Mouse (Mus musculus): ENCODE measurements around the gene Eef1akmt4.
A peak's percentile ranks its signal among the peaks of the same experiment; 100 is the strongest.

Gene Eef1akmt4

DNA sequence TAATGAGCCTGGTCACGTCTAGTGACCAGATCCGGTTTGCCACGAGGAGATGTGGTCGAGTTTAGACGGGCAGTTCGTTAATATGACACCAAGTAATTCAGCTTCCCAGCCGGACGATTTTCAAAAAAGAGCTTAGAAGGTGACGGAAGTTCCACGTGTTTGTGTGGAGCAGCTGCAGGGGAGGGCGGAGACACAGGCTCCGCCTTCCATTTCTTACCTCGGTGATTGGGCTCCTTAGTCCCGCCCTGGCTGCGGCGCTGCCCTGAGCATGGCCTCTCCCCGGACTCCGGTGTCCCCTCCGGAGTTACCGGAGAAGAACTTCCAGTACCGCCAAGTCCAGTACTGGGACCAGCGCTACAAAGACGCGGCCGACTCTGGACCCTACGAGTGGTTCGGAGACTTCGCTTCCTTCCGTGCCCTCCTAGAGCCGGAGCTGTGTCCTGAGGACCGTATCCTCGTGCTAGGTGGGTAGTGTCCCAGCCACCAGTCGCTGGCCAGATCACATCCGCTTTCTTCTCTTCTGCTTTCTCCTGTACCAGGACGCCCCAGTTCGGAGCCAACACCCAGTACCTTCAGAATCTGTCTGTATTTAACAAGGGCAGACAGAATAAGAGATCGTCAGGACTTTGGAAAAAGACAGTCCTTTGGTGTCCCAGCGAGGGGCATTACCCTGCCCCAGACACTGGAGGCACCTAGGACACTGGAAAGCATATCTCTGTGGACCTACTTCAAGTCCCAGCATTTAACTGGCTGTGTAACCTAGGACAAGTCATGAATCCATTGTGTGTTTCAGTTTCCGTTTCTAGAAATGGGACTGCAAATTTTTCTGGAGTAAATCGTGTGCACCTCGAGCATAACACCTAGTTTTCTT lies at the start of gene Eef1akmt4, which contains the start of the genes Gm49333 and Alg3:
Gene Eef1akmt4 (plus strand): TSS at position 237 of the 871 bp plus-strand sequence.
Gene Gm49333 (plus strand): TSS at position 254 of the 871 bp plus-strand sequence.
Gene Alg3 (minus strand): TSS at position 379 of the 871 bp plus-strand sequence.
- peak; percentile 93 for DNase-seq (ENCODE audit: low spot score)

DNA sequence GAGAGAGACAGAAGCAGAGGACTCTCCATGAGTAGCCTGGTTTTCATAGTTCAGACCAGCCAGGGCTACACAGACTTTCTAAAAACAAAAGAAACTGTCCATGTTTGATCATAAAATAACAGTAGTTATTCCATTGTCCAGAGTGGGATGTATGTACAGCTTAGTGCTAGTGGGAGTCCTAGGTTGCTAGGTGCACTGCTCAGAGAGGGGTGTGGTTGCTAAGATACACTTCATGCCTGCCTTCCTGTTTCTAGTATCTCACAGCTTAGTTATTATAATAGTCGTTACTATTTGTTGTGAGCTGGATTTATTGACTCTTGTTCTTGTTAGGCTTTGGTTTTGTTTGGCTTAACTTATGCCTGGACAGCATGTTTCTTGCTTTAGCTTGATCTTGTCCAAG lies 46.3 kb upstream of the Eef1akmt4 start:
- DNase-seq (ENCODE audit: low spot score), result no peak

DNA sequence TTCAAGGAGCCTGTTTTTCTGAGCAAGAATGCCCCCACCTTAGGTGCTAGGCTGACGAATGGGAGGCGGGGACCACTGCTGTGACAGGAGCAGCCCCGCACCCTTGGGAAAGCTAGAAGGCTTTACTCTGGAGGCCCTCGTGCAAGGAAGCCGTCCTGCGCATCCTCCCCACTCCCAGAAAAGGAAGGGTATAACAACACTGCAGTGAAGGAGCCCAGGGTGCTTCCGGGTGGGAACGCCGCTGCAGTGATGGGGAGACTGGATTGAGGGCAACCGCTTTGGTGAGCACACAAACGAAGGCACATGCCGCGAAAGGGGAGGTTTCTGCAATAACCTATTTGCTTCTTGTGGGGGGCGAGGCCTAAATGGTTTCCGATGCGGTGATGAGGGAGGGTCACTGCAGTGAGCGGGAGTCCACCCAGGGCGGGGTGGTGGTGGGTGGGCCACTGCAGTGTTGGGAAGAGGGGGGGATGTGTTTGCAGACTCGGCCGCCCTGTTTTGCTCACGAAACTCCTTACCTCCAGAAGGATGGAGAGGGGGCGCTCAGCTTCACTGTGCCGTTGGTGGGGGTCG lies 21.9 kb upstream of the Eef1akmt4 start, which contains the start of gene Vwa5b2:
Gene Vwa5b2 (plus strand): TSS at position 106 of the 573 bp plus-strand sequence.
- peak; percentile 25 for DNase-seq (ENCODE audit: low spot score)

DNA sequence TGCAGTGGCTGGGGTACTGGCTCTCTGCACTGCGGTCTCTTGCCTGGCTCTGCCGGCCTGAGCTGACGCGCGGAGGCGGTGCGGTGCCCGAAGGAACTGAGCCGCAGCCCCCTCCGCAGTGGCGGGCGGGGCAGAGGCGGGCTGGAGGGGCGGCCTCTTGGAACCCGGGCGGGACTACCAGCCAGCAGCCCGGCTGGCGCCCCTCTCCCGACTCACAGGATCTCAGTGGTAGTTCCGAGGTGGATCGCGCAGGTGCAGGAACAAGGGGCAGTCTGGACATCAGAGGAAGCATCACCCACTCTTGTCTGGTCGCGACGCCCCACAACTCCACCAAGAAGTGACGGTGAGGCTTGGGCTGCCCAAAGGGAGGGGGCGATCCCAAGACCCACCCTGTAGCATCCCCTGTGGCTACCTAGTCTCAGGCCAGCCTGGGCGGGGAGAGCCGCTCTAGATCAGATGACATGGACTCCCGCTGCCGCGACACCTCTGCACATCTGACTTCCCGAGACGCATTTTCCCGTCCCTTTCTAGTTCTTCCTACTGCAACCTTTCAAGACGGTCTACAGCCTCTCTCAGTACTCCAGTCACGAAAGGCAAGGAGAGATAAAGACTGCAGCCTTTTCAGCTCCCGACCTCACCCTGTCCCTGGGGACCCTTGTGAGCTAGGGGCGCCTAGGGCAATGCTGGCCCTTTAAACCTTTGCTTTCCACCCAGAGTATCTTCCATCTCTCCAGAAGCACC lies 21.3 kb upstream of the Eef1akmt4 start:
- peak; percentile 69 for DNase-seq (ENCODE audit: low spot score)

DNA sequence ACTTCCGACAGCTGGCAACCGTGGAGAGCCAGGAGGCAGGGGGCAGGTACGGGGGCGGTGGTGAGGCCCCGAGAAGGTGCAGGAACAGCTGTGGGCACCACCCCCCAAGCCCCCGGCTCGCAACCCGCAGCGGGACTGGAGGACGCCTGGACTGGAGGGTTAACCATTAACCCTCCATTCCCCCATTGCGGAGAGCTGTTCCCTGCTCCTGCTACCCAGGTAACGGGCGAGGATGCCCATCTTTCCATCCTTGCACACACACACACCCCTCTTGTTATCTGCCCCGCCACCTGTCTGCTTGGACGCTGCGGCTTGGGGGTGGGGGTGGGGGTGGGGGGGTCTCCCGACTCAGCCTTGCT lies 20.7 kb upstream of the Eef1akmt4 start:
- DNase-seq (ENCODE audit: low spot score), result no peak

DNA sequence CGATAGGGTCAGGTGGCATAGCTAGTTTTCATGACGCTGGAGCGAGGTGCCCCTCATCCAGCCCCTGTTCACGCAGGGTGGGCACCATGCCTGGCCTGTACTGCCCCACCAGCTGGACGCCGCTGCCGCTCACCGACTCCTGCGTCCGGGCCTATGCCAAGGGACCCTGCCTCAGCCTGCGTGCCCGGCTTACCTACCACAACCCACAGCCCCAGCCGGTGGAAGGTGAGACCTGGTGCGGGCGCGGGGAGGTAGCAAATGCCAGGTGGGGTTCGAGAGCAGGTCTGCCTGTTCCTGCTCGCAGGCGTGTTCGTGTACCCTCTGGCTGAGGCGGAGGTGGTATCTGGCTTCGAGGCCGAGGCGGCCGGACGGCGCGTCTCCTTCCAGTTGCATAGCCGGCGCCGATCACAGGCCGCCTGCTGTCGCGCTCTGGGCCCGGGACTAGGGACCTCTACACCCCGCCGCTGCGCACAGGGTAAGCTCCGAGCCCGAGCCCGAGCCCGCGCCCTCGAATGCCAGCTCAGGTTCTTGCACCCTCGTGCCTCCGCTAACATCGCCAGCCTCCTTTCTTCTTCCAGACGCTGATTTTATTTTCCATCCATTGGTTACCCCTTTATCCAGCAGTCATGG lies 20.2 kb upstream of the Eef1akmt4 start:
- DNase-seq (ENCODE audit: low spot score), result no peak

DNA sequence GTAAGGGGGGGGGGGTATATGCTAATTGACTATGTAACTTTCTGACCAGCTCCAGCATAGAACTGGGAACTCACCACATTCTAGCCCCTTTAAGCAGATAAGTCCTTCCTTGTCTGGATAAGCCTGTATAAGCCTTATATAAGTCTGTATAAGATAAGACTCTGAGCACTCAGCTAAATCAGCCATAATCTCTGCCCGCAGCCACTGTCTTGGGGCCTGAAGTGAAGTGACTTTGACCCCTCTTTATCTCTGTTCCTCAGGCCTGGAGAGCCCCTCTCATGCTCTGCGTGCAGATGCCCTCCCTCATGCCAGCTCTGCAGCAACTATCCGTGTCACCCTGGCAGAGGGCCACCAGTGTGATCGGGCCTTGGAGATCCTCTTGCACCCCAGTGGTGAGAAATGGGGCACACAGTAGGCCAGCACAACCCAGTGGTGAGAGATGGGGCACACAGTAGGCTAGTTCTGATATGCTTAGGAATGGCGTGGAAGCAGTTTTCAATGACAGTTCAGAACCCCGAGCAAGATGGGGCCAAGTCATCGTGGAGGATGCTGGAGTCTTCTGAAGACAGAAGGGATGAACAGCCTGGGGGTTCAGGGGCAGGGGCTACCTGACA lies 16.2 kb upstream of the Eef1akmt4 start:
- DNase-seq (ENCODE audit: low spot score), result no peak

DNA sequence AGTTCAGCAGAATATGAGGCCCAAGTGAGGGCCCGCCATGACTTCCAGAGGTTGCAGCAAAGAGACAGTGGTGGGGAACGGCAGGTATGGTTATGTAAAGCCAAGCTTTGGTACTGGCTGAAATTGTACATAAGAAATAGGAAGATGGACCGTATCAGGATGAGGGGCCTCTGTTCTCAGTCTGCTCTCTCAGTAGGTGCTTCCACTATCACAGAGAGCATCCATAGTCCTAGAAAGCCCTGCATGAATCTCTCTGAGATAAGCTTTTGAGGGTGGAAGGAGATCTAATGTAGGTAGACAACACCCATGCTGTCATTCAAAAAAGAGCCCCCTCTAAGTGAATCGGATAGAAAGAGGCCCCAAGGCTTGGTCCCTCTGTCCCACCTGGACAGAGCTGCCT lies 15.7 kb upstream of the Eef1akmt4 start:
- no peak for DNase-seq (ENCODE audit: low spot score)

DNA sequence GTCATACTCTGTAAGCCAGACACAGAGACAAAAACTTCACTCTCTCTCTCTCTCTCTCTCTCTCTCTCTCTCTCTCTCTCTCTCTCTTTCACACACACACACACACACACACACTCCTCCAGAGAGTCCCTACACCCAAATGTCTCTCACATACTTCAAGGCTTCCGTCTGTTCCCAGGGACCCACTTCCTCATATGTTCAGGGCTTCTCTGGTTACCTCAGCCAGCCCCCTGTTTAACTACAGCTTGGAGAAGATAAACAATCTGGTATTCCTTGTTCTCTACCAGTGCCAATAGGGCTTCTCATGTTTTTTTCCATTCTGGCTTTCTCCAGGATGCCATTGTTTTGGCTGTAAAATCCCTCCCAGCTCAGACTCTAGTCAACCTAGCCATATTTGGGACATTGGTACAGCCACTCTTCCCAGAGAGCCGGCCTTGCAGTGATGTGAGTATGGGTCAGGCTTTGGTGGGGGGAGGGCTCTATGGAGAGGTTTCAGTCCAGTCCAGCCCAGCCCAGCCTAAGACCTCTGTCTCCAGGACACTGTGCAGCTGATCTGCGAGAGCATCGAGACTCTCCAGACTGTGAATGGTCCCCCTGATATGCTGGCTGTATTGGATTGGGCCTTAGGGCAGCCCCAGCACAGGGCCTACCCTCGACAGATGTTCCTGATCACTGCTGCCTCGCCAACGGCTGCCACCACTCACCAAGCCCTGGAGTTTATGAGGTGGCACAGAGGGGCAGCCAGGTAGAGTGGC lies 14.5 kb upstream of the Eef1akmt4 start:
- DNase-seq (ENCODE audit: low spot score), result no peak

DNA sequence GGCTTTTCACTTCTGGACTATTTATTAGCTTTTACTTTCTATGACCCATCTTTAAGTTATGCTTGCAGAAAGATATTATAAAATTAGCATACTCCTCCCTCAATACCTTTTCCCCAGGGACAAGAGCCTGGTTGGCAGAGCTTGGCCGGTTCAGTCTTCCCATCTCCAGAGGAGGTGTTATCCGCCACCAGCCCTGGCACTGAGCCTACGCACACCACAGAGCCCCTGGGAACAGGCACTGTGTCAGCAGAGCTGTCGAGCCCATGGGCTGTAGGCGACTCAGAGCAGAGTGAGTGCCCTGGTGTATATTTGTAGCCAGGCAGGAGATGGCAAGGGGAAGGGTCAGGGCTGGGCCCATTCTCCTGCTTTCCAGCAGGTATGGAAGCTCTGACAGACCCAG lies 10.9 kb upstream of the Eef1akmt4 start:
- DNase-seq (ENCODE audit: low spot score), result peak; percentile 50

DNA sequence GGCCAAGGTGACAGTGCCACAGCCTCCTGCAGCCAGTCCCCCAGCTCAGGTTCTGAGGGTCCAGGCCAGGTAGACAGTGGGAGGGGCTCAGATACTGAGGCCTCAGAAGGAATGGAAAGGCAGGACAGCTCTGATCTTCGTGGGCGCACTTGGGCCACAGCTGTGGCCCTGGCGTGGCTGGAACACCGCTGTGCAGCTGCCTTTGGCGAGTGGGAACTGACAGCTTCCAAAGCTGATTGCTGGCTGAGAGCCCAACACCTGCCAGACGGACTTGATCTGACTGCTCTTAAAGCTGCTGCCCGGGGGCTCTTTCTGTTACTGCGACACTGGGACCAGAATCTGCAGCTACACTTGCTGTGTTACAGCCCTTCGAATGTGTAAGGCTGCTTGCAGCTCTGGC lies 6.7 kb upstream of the Eef1akmt4 start:
- peak; percentile 23 for DNase-seq (ENCODE audit: low spot score)

DNA sequence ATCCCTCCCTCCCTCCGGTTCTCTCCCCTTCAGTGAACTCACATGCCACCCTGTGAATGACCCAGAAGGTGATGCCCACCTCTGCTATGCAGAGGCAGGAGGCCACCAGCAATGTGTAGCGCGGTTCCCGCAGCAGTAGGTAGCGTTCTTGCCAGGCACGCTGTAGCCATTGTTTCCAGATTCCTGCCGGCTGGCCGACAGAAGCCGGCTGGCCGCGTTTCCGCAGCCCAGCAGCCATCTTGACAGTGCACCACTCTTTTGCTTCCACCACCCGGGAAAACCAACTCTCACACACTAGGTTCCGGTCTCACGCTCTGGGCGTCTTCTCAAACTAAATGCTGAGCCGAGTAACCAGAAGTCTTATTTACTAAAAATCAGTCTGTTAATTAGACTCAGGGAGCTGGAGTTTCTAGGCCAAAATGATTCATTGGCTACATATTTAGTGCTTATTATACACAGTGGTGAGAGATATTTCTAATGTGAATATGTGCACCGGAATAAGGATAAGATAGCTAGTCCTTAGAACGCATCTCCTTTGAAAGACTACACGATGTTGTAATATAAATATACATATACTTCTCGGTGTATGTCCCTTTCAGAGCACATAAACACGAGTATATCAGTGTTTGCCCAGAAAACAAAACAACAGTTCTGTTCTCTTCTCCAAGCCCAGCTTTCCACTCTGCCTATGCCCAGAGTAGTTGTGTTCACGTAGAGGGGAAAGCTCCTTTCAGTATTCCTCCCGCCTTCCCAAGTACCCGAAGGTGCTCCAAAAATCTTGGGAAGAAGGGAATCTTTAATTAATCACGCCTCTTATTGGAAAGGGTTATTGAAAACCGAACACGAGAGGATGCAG lies 664 bp upstream of the Eef1akmt4 start:
- peak; percentile 86 for DNase-seq (ENCODE audit: low spot score)

DNA sequence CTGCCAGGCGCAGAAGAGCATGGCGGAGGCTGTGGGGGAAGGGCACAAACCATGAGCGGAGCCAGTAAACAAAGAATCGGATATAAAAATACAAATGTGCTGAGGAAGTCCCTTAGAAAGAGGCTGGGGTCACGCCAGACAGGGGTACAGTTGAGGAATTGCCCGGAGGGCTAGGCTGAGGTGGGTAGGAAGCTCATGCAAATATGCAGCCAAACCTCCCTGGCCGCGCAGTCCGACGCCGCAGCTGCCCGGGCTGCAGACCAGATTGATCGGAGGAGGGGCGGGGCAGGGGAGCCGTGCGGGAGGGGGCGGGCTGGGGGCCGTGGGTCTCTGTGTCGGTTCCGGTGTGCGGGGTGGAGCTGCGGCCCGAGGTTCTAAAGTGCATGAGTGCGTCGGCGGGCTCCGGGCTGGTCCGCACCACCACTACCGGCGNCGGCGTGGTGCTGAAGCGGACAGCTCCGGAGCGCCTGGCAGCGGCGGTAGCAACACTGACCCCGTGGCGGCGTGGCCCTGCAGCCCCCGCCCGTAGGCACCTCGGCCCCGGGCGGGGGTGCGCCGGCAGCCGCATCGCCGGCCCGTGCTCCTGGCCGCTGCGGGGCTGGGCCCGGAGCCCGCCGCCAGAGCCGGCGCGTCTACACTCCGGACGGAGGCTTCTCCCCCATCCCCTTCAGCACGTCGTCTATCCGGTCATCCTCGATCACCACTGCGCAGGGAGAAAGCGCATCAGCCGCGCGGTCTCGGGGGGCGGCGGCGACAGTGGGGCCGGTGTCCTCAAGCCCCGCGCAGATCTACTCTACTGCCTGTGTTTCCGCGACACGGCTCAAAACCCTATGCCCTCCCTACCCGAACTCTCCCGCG lies 8.4 kb downstream of the Eef1akmt4 start:
- peak; percentile 26 for DNase-seq (ENCODE audit: low spot score)

DNA sequence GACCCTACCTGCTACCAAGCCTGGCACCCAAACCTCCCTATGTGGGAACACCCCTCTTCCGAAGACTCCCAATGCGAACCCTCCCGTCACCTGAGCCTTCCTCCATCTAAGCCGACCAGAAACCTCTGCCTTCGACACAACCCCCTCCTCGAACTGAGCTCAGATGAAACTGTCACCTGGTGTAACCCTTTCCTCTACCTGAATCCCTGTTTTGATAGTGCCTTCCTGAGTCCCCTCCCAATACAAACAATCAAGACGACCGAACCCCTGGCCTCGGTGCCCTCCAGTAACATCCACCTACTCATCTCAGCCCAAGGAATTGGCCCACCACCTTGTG lies 9.0 kb downstream of the Eef1akmt4 start:
- peak; percentile 15 for DNase-seq (ENCODE audit: low spot score)

DNA sequence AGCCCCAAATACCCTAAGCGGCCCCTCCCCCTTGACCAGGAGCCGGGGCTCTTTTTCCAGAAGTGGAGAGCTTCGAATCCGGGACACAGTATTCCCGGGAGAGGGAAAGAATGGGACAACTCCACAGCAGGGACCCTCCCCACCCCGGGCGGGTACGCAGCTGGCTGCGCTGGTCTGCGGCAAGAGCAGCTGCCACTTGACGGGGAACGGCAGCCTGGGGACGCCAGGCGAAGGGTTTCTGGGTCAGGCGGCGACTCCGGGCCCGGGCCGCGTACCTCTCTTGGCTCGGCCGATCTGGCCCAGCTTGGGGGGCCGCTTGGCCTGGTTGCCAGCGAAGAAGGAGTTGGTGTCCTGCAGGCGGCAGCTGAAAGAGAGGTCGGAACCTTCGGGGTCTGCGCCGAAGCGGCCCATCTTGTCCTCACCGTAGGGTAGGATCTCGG lies 9.4 kb downstream of the Eef1akmt4 start:
- peak; percentile 42 for DNase-seq (ENCODE audit: low spot score)

DNA sequence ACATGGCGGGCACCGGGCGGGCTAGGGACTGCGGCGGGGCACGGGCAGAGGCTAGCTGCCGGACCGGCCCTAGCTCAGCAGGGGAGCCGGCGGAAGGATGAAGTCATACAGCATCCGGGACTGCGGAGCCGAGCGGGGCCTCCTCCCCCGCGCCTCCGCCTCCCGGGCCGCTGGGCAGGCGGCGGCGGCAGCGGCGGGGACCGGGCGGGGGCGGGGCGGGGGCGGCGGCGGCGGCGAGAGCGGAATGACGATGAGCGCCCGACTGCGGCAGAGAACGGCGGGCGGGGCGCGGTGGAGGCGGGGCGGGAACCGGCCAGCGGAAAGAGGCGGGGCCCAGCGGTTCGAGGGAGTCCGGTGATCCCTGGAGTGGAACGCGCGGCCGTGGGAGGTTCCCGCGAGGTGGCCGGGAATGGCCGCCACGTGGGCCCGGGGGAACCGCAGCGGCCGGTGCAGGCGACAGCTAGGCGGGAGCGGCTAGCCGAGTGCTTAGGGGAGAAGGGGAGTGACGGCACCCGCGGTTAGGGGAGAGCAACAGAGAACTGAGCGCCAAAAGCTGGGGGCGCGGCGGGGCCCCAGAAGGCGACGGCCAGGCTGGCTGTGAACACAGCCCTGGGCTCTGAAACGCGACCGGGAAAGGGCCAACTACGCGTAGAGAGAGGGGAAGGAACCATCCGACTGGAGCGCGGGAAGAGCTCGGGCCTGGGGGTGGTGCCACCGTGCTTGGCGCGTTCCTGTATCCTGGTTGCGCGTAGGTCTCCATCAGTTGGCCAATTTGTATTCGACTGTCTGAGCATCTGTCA lies 10.0 kb downstream of the Eef1akmt4 start, which contains the start of gene Camk2n2:
Gene Camk2n2 (minus strand): TSS at position 97 of the 800 bp plus-strand sequence.
- peak; percentile 72 for DNase-seq (ENCODE audit: low spot score)

DNA sequence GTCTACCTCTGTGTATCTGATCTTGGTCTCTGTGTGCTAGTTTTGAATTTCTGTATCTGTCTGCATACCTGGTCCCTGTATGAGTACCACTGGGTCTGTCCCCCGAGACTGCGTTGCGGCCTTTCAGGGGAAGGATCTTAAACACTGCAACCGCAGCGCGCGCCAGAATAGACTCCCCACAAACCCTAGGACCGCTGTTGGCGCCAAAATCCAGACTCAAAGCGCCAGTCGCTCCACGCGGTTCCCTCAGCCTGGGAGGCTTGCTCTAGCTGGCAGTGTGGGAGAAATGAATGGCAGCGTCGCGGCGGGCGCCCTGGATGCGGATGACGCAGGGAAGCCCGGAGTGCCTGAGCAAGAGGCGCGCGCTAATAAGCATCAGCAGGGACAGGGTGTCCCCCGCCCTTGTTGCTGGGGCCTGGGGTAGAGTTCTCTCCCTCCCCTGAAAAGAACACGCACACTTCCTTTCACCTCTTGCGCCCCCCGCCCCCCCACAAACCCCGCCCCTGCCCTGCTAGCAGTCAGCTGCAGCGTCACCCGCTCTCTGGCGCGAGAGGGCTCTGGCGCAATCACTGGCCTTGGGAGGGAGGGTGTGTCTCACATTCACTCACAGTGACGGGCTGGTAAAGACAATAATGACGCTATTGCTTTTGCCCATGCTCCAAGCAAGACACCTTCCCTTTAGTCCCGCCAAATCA lies 10.7 kb downstream of the Eef1akmt4 start:
- DNase-seq (ENCODE audit: low spot score), result peak; percentile 87

All from MN1 (cell line).